Mouse (Mus musculus): ENCODE measurements at regions not wholly inside any gene's neighbourhood (a gene's known extent, or its start where the extent isn't known, plus 50 kb on each side); places are given as distances from the start of the nearest gene placed in this dataset.

- TF ChIP-seq IRF4 (IDR thresholded peaks at IDR 0.05; ENCODE audit: low read depth, low read length) (no peak), SIN3A (IDR thresholded peaks at IDR 0.05; ENCODE audit: low read length) (no peak), CTCF (conservative IDR thresholded peaks at IDR 0.05 in 1 of 2, IDR thresholded peaks at IDR 0.05 in 1 of 2; ENCODE audit: low read depth in 2 of 2, low read length in 2 of 2) (no peak), BHLHE40 (IDR thresholded peaks at IDR 0.05; ENCODE audit: low read depth, low read length) (no peak), E2F4 (IDR thresholded peaks at IDR 0.05; ENCODE audit: insufficient replicate concordance, low read depth, low read length) (no peak), KAT2A (IDR thresholded peaks at IDR 0.05; ENCODE audit: insufficient replicate concordance, low read length) (no peak), ZNF384 (IDR thresholded peaks at IDR 0.05; ENCODE audit: low read depth, low read length) (no peak), ZMIZ1 (IDR thresholded peaks at IDR 0.05; ENCODE audit: low read depth, low read length) (no peak), MAFK (IDR thresholded peaks at IDR 0.05; ENCODE audit: insufficient replicate concordance, low read length) (no peak), EP300 (IDR thresholded peaks at IDR 0.05; ENCODE audit: low read length) (no peak), POLR2A (IDR thresholded peaks at IDR 0.05; ENCODE audit: low read depth, low read length) (no peak), USF1 (IDR thresholded peaks at IDR 0.05; ENCODE audit: low read depth, low read length) (no peak)
Observed at GRCm38 (mm10) chr1:42781533-42781932, 69.5 kb upstream of the Mrps9 start.

Data from CH12.LX (cell line).